Mouse (Mus musculus) megakaryocyte, embryonic 14.5 days (primary cell): ENCODE measurements around the gene Ntng1.

Experiments used
- FLI1 ChIP-seq: IDR thresholded peaks from 2 replicates; pipeline ENCODE4 v1.6.1; 2012; ENCODE audit warnings: low read length, inconsistent platforms, mixed read lengths
- GATA1 ChIP-seq: IDR thresholded peaks from 3 replicates; pipeline ENCODE4 v1.6.1; 2012; ENCODE audit warnings: mixed read lengths, low read length, inconsistent platforms, borderline replicate concordance

DNA sequence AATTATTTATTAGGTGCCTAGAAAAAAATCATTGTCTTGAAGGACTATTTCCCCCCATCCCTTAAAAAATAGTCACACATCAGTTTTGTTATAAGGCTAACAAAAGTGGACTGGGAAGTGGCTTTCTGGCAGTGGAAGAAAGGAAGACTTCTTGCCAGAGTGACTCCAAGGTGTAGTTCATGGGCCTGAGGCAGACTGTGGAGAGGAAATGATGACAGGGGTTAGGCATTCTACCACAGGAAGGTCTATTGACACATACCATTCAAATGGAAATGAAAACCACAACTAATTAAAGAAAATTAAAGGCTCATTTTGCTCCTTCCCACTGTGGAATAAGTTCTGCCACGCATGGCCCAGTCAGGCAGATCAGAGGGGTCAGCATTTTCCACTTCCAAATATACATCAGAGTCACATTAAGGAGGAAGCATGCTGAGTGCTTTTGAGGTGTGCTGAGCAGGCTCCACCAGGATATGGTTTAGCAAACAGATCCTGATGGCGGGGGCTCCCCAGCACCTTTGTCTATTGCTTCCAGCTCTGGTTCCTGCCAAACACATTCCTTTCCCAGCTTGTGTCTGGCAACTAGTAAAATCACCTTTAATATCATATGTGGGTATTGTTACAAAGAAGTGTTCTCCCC lies 403.2 kb downstream of the Ntng1 start:
- no peak for TF ChIP-seq GATA1
- TF ChIP-seq FLI1, result no peak
